Mouse (Mus musculus) forebrain, postnatal 0 days (tissue): ENCODE results near the gene Mrpl45. TPM values are rescaled to one million over a fixed set of nuclear protein-coding genes. Genes with fewer than 3 reads are reported as not detected.

Experiments
- ATAC-seq: fragments of 200-750 bp; cut with Nextera tagmentation; 2 replicates; pipeline ENCODE4 v1.8.0; 2017; ENCODE audit warnings: mild to moderate bottlenecking, moderate library complexity
- DNase-seq: peaks from one replicate; pipeline ENCODE4 v3.0.0-alpha.2; 2015
- H3K27ac ChIP-seq: fragments of 300-500 bp; sonication (generic); 2 replicates; pipeline ENCODE4 v1.5.1; 2014; ENCODE audit warnings: low read depth, mild to moderate bottlenecking, antibody characterized with exemption, low read length, moderate library complexity, mixed read lengths
- H3K27me3 ChIP-seq: fragments of 300-500 bp; sonication (generic); 2 replicates; pipeline ENCODE4 v1.6.1; 2014; ENCODE audit warnings: mild to moderate bottlenecking, low read length, mixed read lengths; ENCODE audit not compliant: insufficient read depth
- H3K36me3 ChIP-seq: fragments of 300-500 bp; sonication (generic); 2 replicates; pipeline ENCODE4 v1.6.1; 2014; ENCODE audit warnings: mild to moderate bottlenecking, moderate library complexity; ENCODE audit not compliant: insufficient read depth
- H3K4me1 ChIP-seq: fragments of 300-500 bp; sonication (generic); 2 replicates; pipeline ENCODE4 v1.6.1; 2014; ENCODE audit warnings: antibody characterized with exemption; ENCODE audit not compliant: insufficient read depth
- H3K4me2 ChIP-seq: fragments of 300-500 bp; sonication (generic); 2 replicates; pipeline ENCODE4 v1.6.1; 2014; ENCODE audit warnings: low read depth, mild to moderate bottlenecking, moderate library complexity
- H3K4me3 ChIP-seq: fragments of 300-500 bp; sonication (generic); 2 replicates; pipeline ENCODE4 v1.5.1; 2014; ENCODE audit warnings: low read depth, low read length, mixed read lengths
- H3K9ac ChIP-seq: fragments of 300-500 bp; sonication (generic); 2 replicates; pipeline ENCODE4 v1.6.1; 2014; ENCODE audit warnings: mild to moderate bottlenecking
- H3K9me3 ChIP-seq: fragments of 300-500 bp; sonication (generic); 2 replicates; pipeline ENCODE4 v1.6.1; 2016; ENCODE audit warnings: low read length
- CTCF ChIP-seq: sonication (generic); IDR thresholded peaks from 2 replicates; pipeline ENCODE4 v1.5.1; 2016; ENCODE audit warnings: antibody characterized with exemption, control low read depth, low read depth
- WGBS: fragments of 180-500 bp; shearing (Covaris S2); extraction: QIAGEN DNeasy Blood & Tissue Kit; methylation state at CpG from one replicate; pipeline ENCODE4 v1.1.7; 2014; 5-methylcytosine and 5-hydroxymethylcytosine counted together
- polyA plus RNA-seq: library from polyadenylated mRNA; unstranded; fragments of >200 nt; fragmentation: Nextera tagmentation; extraction: Ambion mirVana; gene quantifications from 2 replicates; pipeline ENCODE4 v1.2.1, GENCODE M21; 2015
- total RNA-seq: library from RNA; depleted of rRNA; stranded (reverse); fragments of >200 nt; gene quantifications from 2 replicates; pipeline ENCODE4 v1.2.3, GENCODE M21; 2014

The Mrpl45 gene
- total and polyA plus RNA-seq, 2 experiments from 2014 or later = 29.0 to 37.7 TPM

- Histone ChIP-seq H3K27me3 (no peaks in the 10 kb centered on the region), H3K4me2 (no peak overlapping the region), H3K4me3 (no peak overlapping the region), H3K9me3 (no peaks in the 10 kb centered on the region), H3K9ac (no peak overlapping the region), H3K36me3 (no peaks in the 10 kb centered on the region), H3K4me1 (peaks cover 8% of the 10 kb centered on the region; the same call in 1 of the 2 replicates), H3K27ac (no peak overlapping the region)
- no peak for TF ChIP-seq CTCF
- no peak for DNase-seq
- WGBS = 41% methylated on average over 1 of the region's 1 CpGs
- no peak for ATAC-seq
These were observed 39.5 kb upstream of the Mrpl45 start for GRCm38 (mm10) chr11:97276019-97276418.

- 84% methylated on average over 5 of the region's 5 CpGs for whole genome bisulfite sequencing
- Histone ChIP-seq H3K36me3 (no peaks in the 10 kb centered on the region), H3K27me3 (no peaks in the 10 kb centered on the region), H3K4me2 (no peak overlapping the region), H3K9me3 (no peaks in the 10 kb centered on the region), H3K9ac (no peak overlapping the region), H3K27ac (no peak overlapping the region), H3K4me1 (peaks cover 8% of the 10 kb centered on the region; the same call in 1 of the 2 replicates), H3K4me3 (no peak overlapping the region)
- no peak for ATAC-seq
- TF ChIP-seq CTCF = no peak
- DNase-seq = no peak
These were observed 38.4 kb upstream of the Mrpl45 start for GRCm38 (mm10) chr11:97277166-97277565.

GRCm38 (mm10) chr11:97278456-97278855 lies 37.1 kb upstream of the Mrpl45 start:
- Histone ChIP-seq H3K4me2 (peak overlapping the region; percentile 65), H3K4me1 (peaks cover 8% of the 10 kb centered on the region; the same call in 1 of the 2 replicates), H3K4me3 (peak overlapping the region; percentile 99), H3K27ac (no peak overlapping the region), H3K27me3 (no peaks in the 10 kb centered on the region), H3K9me3 (no peaks in the 10 kb centered on the region), H3K9ac (peak overlapping the region; percentile 98; the same call in 1 of the 2 replicates), H3K36me3 (no peaks in the 10 kb centered on the region)
- DNase-seq (no peak), ATAC-seq (no peak)
- TF ChIP-seq CTCF = no peak
- WGBS = 70% methylated on average over 6 of the region's 6 CpGs

- peak overlapping the region; percentile 98 for H3K9ac ChIP-seq
- H3K36me3 ChIP-seq = no peaks in the 10 kb centered on the region
- H3K9me3 ChIP-seq = no peaks in the 10 kb centered on the region
- H3K27ac ChIP-seq = peak overlapping the region; percentile 98
- H3K27me3 ChIP-seq = no peaks in the 10 kb centered on the region
- peaks cover 8% of the 10 kb centered on the region; the same call in 1 of the 2 replicates for H3K4me1 ChIP-seq
- no peak for ATAC-seq
- WGBS = 11% methylated on average over 11 of the region's 11 CpGs
- H3K4me3 ChIP-seq = peak overlapping the region; percentile 99
- no peak for DNase-seq
- peak overlapping the region; percentile 65 for H3K4me2 ChIP-seq
- no peak for TF ChIP-seq CTCF
These were observed 36.5 kb upstream of the Mrpl45 start for GRCm38 (mm10) chr11:97279040-97279404.

GRCm38 (mm10) chr11:97279405-97280215 lies 35.9 kb upstream of the Mrpl45 start:
- WGBS = 4% methylated on average over 55 of the region's 64 CpGs
- Histone ChIP-seq H3K27me3 (no peaks in the 10 kb centered on the region), H3K4me3 (peak overlapping the region; percentile 99), H3K4me2 (peak overlapping the region; percentile 65), H3K4me1 (peaks cover 8% of the 10 kb centered on the region; the same call in 1 of the 2 replicates), H3K27ac (peak overlapping the region; percentile 98), H3K36me3 (no peaks in the 10 kb centered on the region), H3K9me3 (no peaks in the 10 kb centered on the region), H3K9ac (peak overlapping the region; percentile 98)
- TF ChIP-seq CTCF = no peak
- DNase-seq (peak; percentile 72), ATAC-seq (peak; percentile 81)

GRCm38 (mm10) chr11:97280216-97280861 lies 35.2 kb upstream of the Mrpl45 start, which contains the start of gene Npepps:
Gene Npepps (minus strand): TSS chr11:97280638.
- H3K9me3 ChIP-seq = no peaks in the 10 kb centered on the region
- WGBS = under 1% methylated on average over 33 of the region's 83 CpGs
- TF ChIP-seq CTCF = peak; percentile 14; the same call in 1 of the 2 replicates
- peak within 1 kb of the TSS; percentile 65 for H3K4me2 ChIP-seq
- no peaks in the 10 kb centered on the region for H3K27me3 ChIP-seq
- H3K36me3 ChIP-seq = no peaks in the 10 kb centered on the region
- peak within 1 kb of the TSS; percentile 98 for H3K27ac ChIP-seq
- H3K9ac ChIP-seq = peak within 1 kb of the TSS; percentile 98
- ATAC-seq (peak; percentile 72), DNase-seq (peak; percentile 82)
- H3K4me1 ChIP-seq = peaks cover 8% of the 10 kb centered on the region; the same call in 1 of the 2 replicates
- H3K4me3 ChIP-seq = peak within 1 kb of the TSS; percentile 99

GRCm38 (mm10) chr11:97282179-97282578 lies 33.3 kb upstream of the Mrpl45 start:
- no peaks in the 10 kb centered on the region for H3K36me3 ChIP-seq
- no peaks in the 10 kb centered on the region for H3K27me3 ChIP-seq
- peaks cover 8% of the 10 kb centered on the region; the same call in 1 of the 2 replicates for H3K4me1 ChIP-seq
- H3K9ac ChIP-seq = no peak overlapping the region
- 91% methylated on average over 6 of the region's 6 CpGs for WGBS
- no peaks in the 10 kb centered on the region for H3K9me3 ChIP-seq
- no peak overlapping the region for H3K27ac ChIP-seq
- ATAC-seq = no peak
- H3K4me2 ChIP-seq = no peak overlapping the region
- no peak overlapping the region for H3K4me3 ChIP-seq
- no peak for DNase-seq
- no peak for TF ChIP-seq CTCF
